Mouse (Mus musculus): ENCODE data around the gene Clec2d.
"Not testable (repeated sequence)": the region's sequence is repeated elsewhere in the genome, so short reads cannot be mapped to it uniquely, and the experiment has no call there.

Clec2d gene

GRCm38 (mm10) chr6:129170925-129171324 is 9.5 kb upstream of the Clec2d start:
- Histone ChIP-seq H3K4me1 (replicated peaks; ENCODE audit: low read depth, low read length) (no peaks in the 10 kb centered on the region), H3K27me3 (ENCODE audit: insufficient read depth, low read length) (no peaks in the 10 kb centered on the region), H3K9me3 (ENCODE audit: low read length) (peaks cover 26% of the 10 kb centered on the region), H3K36me3 (ENCODE audit: insufficient read depth, low read length) (no peaks in the 10 kb centered on the region), H3K4me3 (replicated peaks; ENCODE audit: low read length) (no peak overlapping the region)
- TF ChIP-seq CTCF (conservative IDR thresholded peaks at IDR 0.05; ENCODE audit: low read length) (no peak), NANOG (IDR thresholded peaks at IDR 0.05; ENCODE audit: borderline replicate concordance, low read length) (no peak), POU5F1 (IDR thresholded peaks at IDR 0.05; ENCODE audit: borderline replicate concordance, low read length) (no peak)

GRCm38 (mm10) chr6:129171675-129172074 is 8.7 kb upstream of the Clec2d start:
- no peaks in the 10 kb centered on the region for H3K4me1 ChIP-seq (replicated peaks; ENCODE audit: low read depth, low read length)
- no peaks in the 10 kb centered on the region for H3K36me3 ChIP-seq (ENCODE audit: insufficient read depth, low read length)
- peaks cover 26% of the 10 kb centered on the region for H3K9me3 ChIP-seq (ENCODE audit: low read length)
- TF ChIP-seq CTCF (conservative IDR thresholded peaks at IDR 0.05; ENCODE audit: low read length) = no peak
- H3K4me3 ChIP-seq (replicated peaks; ENCODE audit: low read length) = no peak overlapping the region
- H3K27me3 ChIP-seq (ENCODE audit: insufficient read depth, low read length) = no peaks in the 10 kb centered on the region

GRCm38 (mm10) chr6:129174836-129175235 is 5.6 kb upstream of the Clec2d start:
- Histone ChIP-seq H3K36me3 (ENCODE audit: insufficient read depth, low read length) (no peaks in the 10 kb centered on the region), H3K4me1 (replicated peaks; ENCODE audit: low read depth, low read length) (peaks cover 3% of the 10 kb centered on the region; the same call in 1 of the 2 replicates), H3K9me3 (ENCODE audit: low read length) (peaks cover 26% of the 10 kb centered on the region), H3K27me3 (ENCODE audit: insufficient read depth, low read length) (no peaks in the 10 kb centered on the region), H3K4me3 (replicated peaks; ENCODE audit: low read length) (no peak overlapping the region)
- TF ChIP-seq POU5F1 (IDR thresholded peaks at IDR 0.05; ENCODE audit: borderline replicate concordance, low read length) (no peak), NANOG (IDR thresholded peaks at IDR 0.05; ENCODE audit: borderline replicate concordance, low read length) (no peak), CTCF (conservative IDR thresholded peaks at IDR 0.05; ENCODE audit: low read length) (no peak)

GRCm38 (mm10) chr6:129175612-129176011 is 4.8 kb upstream of the Clec2d start:
- no peak overlapping the region for H3K4me3 ChIP-seq (replicated peaks; ENCODE audit: low read length)
- TF ChIP-seq POU5F1 (IDR thresholded peaks at IDR 0.05; ENCODE audit: borderline replicate concordance, low read length) = no peak
- TF ChIP-seq NANOG (IDR thresholded peaks at IDR 0.05; ENCODE audit: borderline replicate concordance, low read length) = no peak
- TF ChIP-seq CTCF (conservative IDR thresholded peaks at IDR 0.05; ENCODE audit: low read length) = no peak
- H3K27me3 ChIP-seq (ENCODE audit: insufficient read depth, low read length) = no peaks in the 10 kb centered on the region
- peaks cover 4% of the 10 kb centered on the region; the same call in 1 of the 2 replicates for H3K4me1 ChIP-seq (replicated peaks; ENCODE audit: low read depth, low read length)
- H3K9me3 ChIP-seq (ENCODE audit: low read length) = peaks cover 25% of the 10 kb centered on the region
- no peaks in the 10 kb centered on the region for H3K36me3 ChIP-seq (ENCODE audit: insufficient read depth, low read length)

GRCm38 (mm10) chr6:129176621-129177020 is 3.8 kb upstream of the Clec2d start:
- no peak for TF ChIP-seq CTCF (conservative IDR thresholded peaks at IDR 0.05; ENCODE audit: low read length)
- no peak for TF ChIP-seq NANOG (IDR thresholded peaks at IDR 0.05; ENCODE audit: borderline replicate concordance, low read length)
- TF ChIP-seq POU5F1 (IDR thresholded peaks at IDR 0.05; ENCODE audit: borderline replicate concordance, low read length) = no peak
- Histone ChIP-seq H3K27me3 (ENCODE audit: insufficient read depth, low read length) (no peaks in the 10 kb centered on the region), H3K4me1 (replicated peaks; ENCODE audit: low read depth, low read length) (peaks cover 6% of the 10 kb centered on the region), H3K36me3 (ENCODE audit: insufficient read depth, low read length) (no peaks in the 10 kb centered on the region), H3K9me3 (ENCODE audit: low read length) (peaks cover 15% of the 10 kb centered on the region), H3K4me3 (replicated peaks; ENCODE audit: low read length) (no peak overlapping the region)

GRCm38 (mm10) chr6:129179281-129179680 is 1.1 kb upstream of the Clec2d start:
- no peaks in the 10 kb centered on the region for H3K9me3 ChIP-seq (ENCODE audit: low read length)
- H3K4me3 ChIP-seq (replicated peaks; ENCODE audit: low read length) = no peak overlapping the region
- H3K27me3 ChIP-seq (ENCODE audit: insufficient read depth, low read length) = no peaks in the 10 kb centered on the region
- TF ChIP-seq NANOG (IDR thresholded peaks at IDR 0.05; ENCODE audit: borderline replicate concordance, low read length) (no peak), CTCF (conservative IDR thresholded peaks at IDR 0.05; ENCODE audit: low read length) (no peak), POU5F1 (IDR thresholded peaks at IDR 0.05; ENCODE audit: borderline replicate concordance, low read length) (no peak)
- peaks cover 13% of the 10 kb centered on the region for H3K4me1 ChIP-seq (replicated peaks; ENCODE audit: low read depth, low read length)
- H3K36me3 ChIP-seq (ENCODE audit: insufficient read depth, low read length) = no peaks in the 10 kb centered on the region

GRCm38 (mm10) chr6:129179831-129180230 is 584 bp upstream of the Clec2d start:
- not testable (repeated sequence) for H3K9me3 ChIP-seq (ENCODE audit: low read length); H3K27me3 ChIP-seq (ENCODE audit: insufficient read depth, low read length); H3K36me3 ChIP-seq (ENCODE audit: insufficient read depth, low read length); H3K4me3 ChIP-seq (replicated peaks; ENCODE audit: low read length)
- H3K4me1 ChIP-seq (replicated peaks; ENCODE audit: low read depth, low read length) = peaks cover 13% of the 10 kb centered on the region

- Histone ChIP-seq H3K9me3 (ENCODE audit: low read length) (no peaks in the 10 kb centered on the region), H3K36me3 (ENCODE audit: insufficient read depth, low read length) (no peaks in the 10 kb centered on the region), H3K4me3 (replicated peaks; ENCODE audit: low read length) (no peak overlapping the region), H3K4me1 (replicated peaks; ENCODE audit: low read depth, low read length) (peaks cover 13% of the 10 kb centered on the region), H3K27me3 (ENCODE audit: insufficient read depth, low read length) (no peaks in the 10 kb centered on the region)
- TF ChIP-seq NANOG (IDR thresholded peaks at IDR 0.05; ENCODE audit: borderline replicate concordance, low read length) = no peak
- TF ChIP-seq CTCF (conservative IDR thresholded peaks at IDR 0.05; ENCODE audit: low read length) = no peak
- no peak for TF ChIP-seq POU5F1 (IDR thresholded peaks at IDR 0.05; ENCODE audit: borderline replicate concordance, low read length)
These were observed 834 bp downstream of the Clec2d start for GRCm38 (mm10) chr6:129181249-129181648.

- peaks cover 13% of the 10 kb centered on the region for H3K4me1 ChIP-seq (replicated peaks; ENCODE audit: low read depth, low read length)
- no peak overlapping the region for H3K4me3 ChIP-seq (replicated peaks; ENCODE audit: low read length)
- H3K27me3 ChIP-seq (ENCODE audit: insufficient read depth, low read length) = no peaks in the 10 kb centered on the region
- H3K9me3 ChIP-seq (ENCODE audit: low read length) = no peaks in the 10 kb centered on the region
- no peaks in the 10 kb centered on the region for H3K36me3 ChIP-seq (ENCODE audit: insufficient read depth, low read length)
- no peak for TF ChIP-seq NANOG (IDR thresholded peaks at IDR 0.05; ENCODE audit: borderline replicate concordance, low read length)
- TF ChIP-seq CTCF (conservative IDR thresholded peaks at IDR 0.05; ENCODE audit: low read length) = no peak
- TF ChIP-seq POU5F1 (IDR thresholded peaks at IDR 0.05; ENCODE audit: borderline replicate concordance, low read length) = no peak
These were observed 1.3 kb downstream of the Clec2d start for GRCm38 (mm10) chr6:129181683-129182082.
